Mouse (Mus musculus) lung, adult 2 months (tissue): ENCODE results near the gene Angptl8.

Source experiments
- CTCF ChIP-seq: fragments of 200-500 bp; IDR thresholded peaks from 2 replicates; pipeline ENCODE4 v1.5.1; 2011; ENCODE audit warnings: mild to moderate bottlenecking, low read length, control low read depth; ENCODE audit not compliant: insufficient read depth
- POLR2A ChIP-seq: fragments of 200-500 bp; IDR thresholded peaks from 2 replicates; pipeline ENCODE4 v1.6.1; 2011; ENCODE audit warnings: low read depth, mild to moderate bottlenecking, control low read depth, low read length, borderline replicate concordance; ENCODE audit errors: extremely low read depth

GRCm38 (mm10) chr9:21841340-21841739, 6.0 kb downstream of the Angptl8 start:
- no peak for TF ChIP-seq POLR2A
- no peak for TF ChIP-seq CTCF
